Mouse (Mus musculus) left cerebral cortex, postnatal 25 days (tissue): ENCODE data around the gene Zfp819. TPM values are rescaled to one million over a fixed set of nuclear protein-coding genes. Genes with fewer than 3 reads are reported as not detected.
"Not testable (repeated sequence)": the region's sequence is repeated elsewhere in the genome, so short reads cannot be mapped to it uniquely, and the experiment has no call there.

Source experiments
- DNase-seq, 2 experiments: peaks; one replicate each; pipeline ENCODE4 v3.0.0; 2022; ENCODE audit warnings: low spot score in 2 of 2, mixed read lengths in 1 of 2
- intact Hi-C: fragments of 180-260 bp; cut with DNase I; formaldehyde crosslinking; loops from one replicate; pipeline ENCODE4 v1.15.1; 2025
- total RNA-seq, 2 experiments: library from RNA; stranded (reverse); gene quantifications; 2 replicates each; pipeline ENCODE4 v1.2.3; 2021

Gene Zfp819
- total RNA-seq, 2 experiments from 2014 or later = 0.37 TPM; not detected in 1

GRCm38 (mm10) chr7:43636194-43636593, 29.2 kb downstream of the Zfp819 start:
- intact Hi-C loops = no loop called here
- DNase-seq = no peak

GRCm38 (mm10) chr7:43637118-43637517, 30.1 kb downstream of the Zfp819 start:
- no peak for DNase-seq
- intact Hi-C loops = no loop called here

GRCm38 (mm10) chr7:43642587-43642986, 35.6 kb downstream of the Zfp819 start:
- intact Hi-C loops = no loop called here
- no peak for DNase-seq

- DNase-seq = no peak
- intact Hi-C loops = no loop called here
Measured at GRCm38 (mm10) chr7:43643046-43643652, 36.2 kb downstream of the Zfp819 start.

GRCm38 (mm10) chr7:43652683-43653082, 45.7 kb downstream of the Zfp819 start:
- no peak for DNase-seq
- intact Hi-C loops = no loop called here

GRCm38 (mm10) chr7:43654519-43654918, 47.5 kb downstream of the Zfp819 start:
- intact Hi-C loops = no loop called here
- no peak for DNase-seq

- DNase-seq = no peak
- intact Hi-C loops = no loop called here
Measured at GRCm38 (mm10) chr7:43656232-43656631, 49.3 kb downstream of the Zfp819 start.

- no peak for DNase-seq
- intact Hi-C loops = no loop called here
Measured at GRCm38 (mm10) chr7:43660002-43660401, 53.0 kb downstream of the Zfp819 start, which contains the start of gene Siglece. TSS of gene Siglece (minus strand) at chr7:43660161.

- DNase-seq = no peak
- intact Hi-C loops = no loop called here
Measured at GRCm38 (mm10) chr7:43662804-43663203, 55.8 kb downstream of the Zfp819 start.

GRCm38 (mm10) chr7:43667221-43667620, 60.3 kb downstream of the Zfp819 start:
- intact Hi-C loops, DNase-seq: not testable (repeated sequence)

Other genes with a start within 250 kb of the Zfp819 start
- gene Siglecg, start 199.0 kb upstream of the Zfp819 start, total RNA-seq = under 1 TPM in 1 of 2 experiments, not detected in 1; 0.69 TPM
- not detected for gene Lim2, start 179.5 kb upstream of the Zfp819 start, total RNA-seq
- not detected for gene Nkg7, start 170.1 kb upstream of the Zfp819 start, total RNA-seq
- gene Cldnd2, start 166.4 kb upstream of the Zfp819 start, total RNA-seq = not detected
- gene Etfb, start 163.1 kb upstream of the Zfp819 start, total RNA-seq = 10 to 100 TPM; 52.2 to 59.1 TPM
- under 1 TPM in 1 of 2 experiments, not detected in 1; 0.53 TPM for gene Gm45233, start 163.0 kb upstream of the Zfp819 start, total RNA-seq
- 1 to 10 TPM; 2.0 to 2.8 TPM for gene Vsig10l, start 144.0 kb upstream of the Zfp819 start, total RNA-seq
- gene Iglon5, start 117.1 kb upstream of the Zfp819 start, total RNA-seq = 10 to 100 TPM; 28.4 to 28.9 TPM
- gene 4931406B18Rik, start 101.2 kb upstream of the Zfp819 start, total RNA-seq = not detected
- gene Cd33, start 62.7 kb upstream of the Zfp819 start, total RNA-seq = 1 to 10 TPM; 4.4 to 5.1 TPM
- gene Zfp658, start 44.9 kb upstream of the Zfp819 start, total RNA-seq = 1 to 10 TPM; 3.8 to 4.7 TPM
- 10 to 100 TPM; 15.0 to 17.1 TPM for gene Zfp719, start 27.6 kb upstream of the Zfp819 start, total RNA-seq
- not detected for gene Ceacam18, start 27.5 kb downstream of the Zfp819 start, total RNA-seq
- gene Siglece, start 53.0 kb downstream of the Zfp819 start, total RNA-seq = 1 to 10 TPM; 1.1 to 1.3 TPM
- 1 to 10 TPM; 7.5 to 8.7 TPM for gene Ctu1, start 64.8 kb downstream of the Zfp819 start, total RNA-seq
- not detected for gene Klk14, start 83.2 kb downstream of the Zfp819 start, total RNA-seq
- not detected for gene Klk13, start 105.4 kb downstream of the Zfp819 start, total RNA-seq
- gene Klk12, start 161.7 kb downstream of the Zfp819 start, total RNA-seq = not detected
- gene Klk11, start 167.4 kb downstream of the Zfp819 start, total RNA-seq = not detected
- gene Klk10, start 173.9 kb downstream of the Zfp819 start, total RNA-seq = not detected
- not detected for gene Klk9, start 184.7 kb downstream of the Zfp819 start, total RNA-seq
- gene Klk8, start 190.4 kb downstream of the Zfp819 start, total RNA-seq = 1 to 10 TPM; 2.2 to 3.3 TPM
- gene Klk7, start 204.1 kb downstream of the Zfp819 start, total RNA-seq = not detected
- gene Klk6, start 217.3 kb downstream of the Zfp819 start, total RNA-seq = 1 to 10 TPM; 1.0 to 1.4 TPM
- gene Klk5, start 234.8 kb downstream of the Zfp819 start, total RNA-seq = not detected